Mouse (Mus musculus) C2C12 (cell line): ENCODE data around the gene Sfr1. TPM values are rescaled to one million over a fixed set of nuclear protein-coding genes. Genes with fewer than 3 reads are reported as not detected.

Source experiments
- H3K27me3 ChIP-seq: one replicate; pipeline ENCODE4 v1.6.1; 2011; ENCODE audit not compliant: control insufficient read depth, insufficient read depth, insufficient read length
- H3K36me3 ChIP-seq: one replicate; pipeline ENCODE4 v1.6.1; 2011; ENCODE audit not compliant: control insufficient read depth, insufficient read depth
- H3K4me3 ChIP-seq: one replicate; pipeline ENCODE4 v1.5.1; 2011; ENCODE audit warnings: mild to moderate bottlenecking, control low read depth; ENCODE audit not compliant: poor library complexity, insufficient read depth, severe bottlenecking
- H3K79me2 ChIP-seq: one replicate; pipeline ENCODE4 v1.6.1; 2011; ENCODE audit not compliant: control insufficient read depth, insufficient read depth
- H3K79me3 ChIP-seq: one replicate; pipeline ENCODE4 v1.6.1; 2011; ENCODE audit warnings: low read depth, control low read depth
- H3ac ChIP-seq: one replicate; pipeline ENCODE3; 2011; ENCODE audit warnings: low read depth; ENCODE audit not compliant: control insufficient read depth, insufficient read length
- CEBPB ChIP-seq: IDR thresholded peaks from one replicate; pipeline ENCODE4 v1.6.1; 2011; ENCODE audit warnings: low read depth, mild to moderate bottlenecking, control low read depth, moderate library complexity
- CTCF ChIP-seq: IDR thresholded peaks from one replicate; pipeline ENCODE4 v1.5.1; 2011; ENCODE audit not compliant: control insufficient read depth, insufficient read depth, insufficient read length
- FOSL1 ChIP-seq: IDR thresholded peaks from one replicate; pipeline ENCODE4 v1.8.0; 2011; ENCODE audit warnings: mild to moderate bottlenecking, low read length; ENCODE audit not compliant: poor library complexity, insufficient read depth, severe bottlenecking
- MAX ChIP-seq: IDR thresholded peaks from one replicate; pipeline ENCODE4 v1.6.1; 2011; ENCODE audit warnings: mild to moderate bottlenecking, control low read depth
- MYOD1 ChIP-seq: IDR thresholded peaks from one replicate; pipeline ENCODE4 v1.6.1; 2011; ENCODE audit warnings: low read depth; ENCODE audit not compliant: control insufficient read depth, insufficient read length
- MYOG ChIP-seq: IDR thresholded peaks from one replicate; pipeline ENCODE4 v1.6.1; 2011; ENCODE audit not compliant: control insufficient read depth, insufficient read length; ENCODE audit errors: extremely low read depth
- USF1 ChIP-seq: IDR thresholded peaks from one replicate; pipeline ENCODE4 v1.6.1; 2011; ENCODE audit warnings: low read depth, mild to moderate bottlenecking, control low read depth, moderate library complexity
- microRNA-seq: library from miRNA; unstranded; fragments of <30 nt; microRNA quantifications from one replicate; pipeline ENCODE4, GENCODE M21; 2019; ENCODE audit warnings: borderline microRNAs expressed
- polyA plus RNA-seq: library from polyadenylated mRNA; unstranded; fragments of >200 nt; fragmentation: generic; extraction: Trizol; gene quantifications from one replicate; pipeline ENCODE4 v1.2.1, GENCODE M21; 2012; ENCODE audit warnings: missing spikeins

The Sfr1 gene
- polyA plus RNA-seq, 1 experiment = 74.9 TPM

DNA sequence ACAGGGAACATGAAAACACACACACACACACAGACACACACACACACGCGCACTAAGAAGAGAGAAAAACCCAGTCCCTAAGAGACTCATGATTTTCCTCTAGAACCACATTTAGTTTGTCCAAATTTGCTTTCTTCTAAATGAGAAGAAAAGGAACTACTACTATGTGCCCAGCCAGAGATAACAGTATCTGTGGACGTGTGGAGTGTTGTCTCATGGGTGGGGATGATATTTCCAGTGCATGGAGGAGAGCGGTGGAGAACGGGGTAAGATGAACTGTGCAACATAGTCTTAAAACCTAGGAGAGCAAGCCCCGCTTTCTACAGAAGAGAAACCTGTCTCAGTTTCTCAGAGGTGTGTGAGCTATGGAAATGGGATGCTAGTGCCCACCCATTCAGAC, 52.4 kb downstream of the Sfr1 start:
- no peaks in the 10 kb centered on the region for H3K79me3 ChIP-seq
- TF ChIP-seq USF1 = no peak
- TF ChIP-seq MYOD1 = no peak
- no peak for TF ChIP-seq CEBPB
- TF ChIP-seq FOSL1 = no peak
- TF ChIP-seq MYOG = no peak
- TF ChIP-seq CTCF = no peak
- no peak for TF ChIP-seq MAX
- no peaks in the 10 kb centered on the region for H3K36me3 ChIP-seq
- no peak overlapping the region for H3K4me3 ChIP-seq
- no peak overlapping the region for H3ac ChIP-seq
- H3K79me2 ChIP-seq = no peaks in the 10 kb centered on the region
- H3K27me3 ChIP-seq = peaks cover 38% of the 10 kb centered on the region

Small RNA genes within 50 kb of the gene (microRNA-seq; reads per million reads assigned to microRNA genes)
- not detected for gene Mir8090

Other genes with a start within 250 kb of the Sfr1 start
- gene Stn1, start 194.2 kb upstream of the Sfr1 start, polyA plus RNA-seq = 50.7 TPM
- 10.7 TPM for gene Slk, start 152.0 kb upstream of the Sfr1 start, polyA plus RNA-seq
- 0.13 TPM for gene Col17a1, start 39.6 kb upstream of the Sfr1 start, polyA plus RNA-seq
- 272 TPM for gene Gsto1, start 123.3 kb downstream of the Sfr1 start, polyA plus RNA-seq
- gene Gsto2, start 133.9 kb downstream of the Sfr1 start, polyA plus RNA-seq = 2.6 TPM
- gene Cfap43, start 187.6 kb downstream of the Sfr1 start, polyA plus RNA-seq = 0.07 TPM
- gene Itprip, start 187.6 kb downstream of the Sfr1 start, polyA plus RNA-seq = 66.5 TPM
- not detected for gene Cfap58, start 206.0 kb downstream of the Sfr1 start, polyA plus RNA-seq